Mouse (Mus musculus): Measurements from ENCODE around the gene Kcnn3.
A peak's percentile ranks its signal among the peaks of the same experiment; 100 is the strongest.

The Kcnn3 gene

DNA sequence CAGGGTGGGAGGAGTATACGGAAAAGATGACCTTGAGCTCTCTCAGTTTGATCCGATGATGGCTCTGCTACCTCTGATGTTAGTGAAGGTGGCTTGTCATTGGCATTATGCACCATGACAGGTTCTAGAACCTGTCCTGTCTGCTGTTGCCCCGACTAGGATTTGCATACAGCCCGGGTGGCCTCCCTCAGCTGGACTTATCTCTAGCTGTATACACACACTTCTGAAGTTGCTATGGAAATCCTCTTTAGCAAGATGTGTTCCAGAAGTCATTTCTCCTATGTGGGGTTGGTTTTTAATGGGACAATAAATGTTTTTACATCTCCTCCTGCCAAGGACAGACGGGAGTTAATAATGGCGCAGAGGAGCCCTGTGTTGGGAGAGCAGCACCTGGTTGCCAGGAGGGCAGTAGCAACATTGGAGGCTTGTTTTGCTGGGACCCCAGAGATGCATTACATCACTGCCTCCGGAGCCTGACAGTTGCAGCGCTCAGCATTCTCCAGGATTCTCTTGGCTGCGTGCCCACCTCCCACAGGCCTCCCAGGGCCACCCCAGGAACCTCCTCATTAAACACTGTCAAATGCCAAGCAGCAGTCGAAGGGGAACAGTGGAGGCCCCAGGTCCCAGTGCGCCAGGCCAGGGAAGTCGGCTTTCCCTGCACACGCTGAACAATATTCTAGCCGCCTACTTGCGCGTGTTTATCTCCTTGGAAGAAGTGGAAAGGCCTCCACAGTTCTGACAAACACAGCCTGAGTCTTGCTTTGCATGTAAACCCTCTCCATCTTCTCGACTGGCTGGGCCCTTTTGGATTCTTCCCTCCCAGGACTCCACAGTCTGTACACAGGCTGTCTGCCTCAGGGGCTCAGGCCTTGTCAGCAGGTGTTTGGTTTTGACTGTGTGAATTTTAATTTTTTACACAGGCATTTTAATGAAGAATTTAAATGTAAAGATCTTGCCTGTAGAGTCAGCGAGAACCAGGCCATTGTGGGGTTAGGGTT, 93.9 kb downstream of the Kcnn3 start:
- peak; percentile 45 for DNase-seq (ENCODE audit: low spot score)

DNA sequence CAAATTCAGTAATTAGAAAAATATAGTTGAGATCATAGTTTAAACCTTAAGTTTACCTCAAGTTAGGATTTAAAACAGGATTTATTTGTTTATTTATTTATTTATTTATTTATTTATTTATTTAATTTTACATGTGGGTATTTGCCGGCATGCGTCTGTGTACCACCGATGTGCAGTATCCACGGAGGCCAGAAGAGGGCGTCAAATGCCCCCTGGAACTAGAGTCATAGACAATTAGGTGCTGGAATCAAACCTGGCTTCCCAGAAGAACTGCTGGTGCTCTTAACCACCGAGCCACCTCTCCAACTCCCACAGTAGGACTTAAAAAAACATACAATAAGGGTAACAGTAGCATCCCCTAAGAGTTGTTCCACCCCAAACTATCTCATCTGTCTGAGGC, 96.9 kb downstream of the Kcnn3 start:
- no peak for DNase-seq (ENCODE audit: low spot score)

DNA sequence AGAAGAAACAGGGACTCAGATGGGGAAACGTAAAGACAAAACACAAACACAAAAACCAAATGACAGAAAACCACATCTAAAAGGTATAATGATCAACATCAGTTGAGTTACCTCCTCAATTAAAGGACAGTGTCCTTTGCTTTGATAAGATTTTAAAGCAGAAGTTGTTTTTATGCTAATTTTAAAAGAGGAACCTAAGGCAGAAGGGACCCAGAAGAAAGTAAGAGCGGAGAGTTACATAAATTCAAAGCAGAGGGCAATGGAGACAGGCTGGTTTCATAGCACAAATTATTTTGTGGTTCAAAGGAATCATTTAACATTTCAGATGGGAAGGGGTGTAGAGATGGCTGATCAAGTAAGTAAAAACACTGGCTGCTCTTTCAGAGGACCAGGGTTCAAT, 97.4 kb downstream of the Kcnn3 start:
- no peak for DNase-seq (ENCODE audit: low spot score)

DNA sequence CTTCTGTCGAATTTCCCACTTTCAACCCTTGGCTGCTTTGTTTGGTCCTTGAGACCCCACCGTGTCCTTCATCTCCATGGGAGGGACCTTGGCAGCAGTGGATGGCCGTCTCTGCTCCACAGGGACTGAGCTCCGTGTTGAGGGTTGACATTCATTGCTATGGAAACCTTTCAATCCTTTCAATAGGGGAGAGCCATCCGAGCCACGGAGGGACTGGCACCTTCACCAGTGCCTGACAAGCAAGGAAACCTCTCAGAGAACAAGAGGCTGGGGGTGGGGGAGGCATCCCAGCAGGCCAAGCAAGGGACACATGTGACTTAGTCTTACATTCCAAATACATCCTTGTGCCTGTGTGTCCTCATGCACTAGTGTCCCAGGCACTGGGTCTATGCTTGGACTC, 102.9 kb downstream of the Kcnn3 start:
- DNase-seq (ENCODE audit: low spot score): no peak

DNA sequence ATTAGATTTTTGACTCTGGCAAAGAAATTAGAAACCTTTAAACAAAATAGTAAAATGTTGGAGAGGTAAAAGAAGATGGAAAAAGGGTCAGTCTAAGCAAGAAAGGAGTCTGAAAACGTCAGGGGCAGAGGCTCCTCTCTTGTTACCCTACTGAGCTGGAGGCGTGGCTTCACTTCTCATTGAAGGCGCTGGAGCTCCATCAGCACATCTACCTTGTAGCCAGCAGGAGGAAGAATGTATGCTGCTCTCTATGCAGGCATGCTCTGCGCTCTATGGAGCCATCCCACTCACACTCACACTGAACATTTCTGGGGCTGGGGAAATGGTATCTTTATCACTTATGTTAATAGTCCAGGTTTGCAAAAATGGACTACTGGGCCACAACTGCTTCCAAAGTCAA, 103.6 kb downstream of the Kcnn3 start:
- DNase-seq (ENCODE audit: low spot score): no peak

DNA sequence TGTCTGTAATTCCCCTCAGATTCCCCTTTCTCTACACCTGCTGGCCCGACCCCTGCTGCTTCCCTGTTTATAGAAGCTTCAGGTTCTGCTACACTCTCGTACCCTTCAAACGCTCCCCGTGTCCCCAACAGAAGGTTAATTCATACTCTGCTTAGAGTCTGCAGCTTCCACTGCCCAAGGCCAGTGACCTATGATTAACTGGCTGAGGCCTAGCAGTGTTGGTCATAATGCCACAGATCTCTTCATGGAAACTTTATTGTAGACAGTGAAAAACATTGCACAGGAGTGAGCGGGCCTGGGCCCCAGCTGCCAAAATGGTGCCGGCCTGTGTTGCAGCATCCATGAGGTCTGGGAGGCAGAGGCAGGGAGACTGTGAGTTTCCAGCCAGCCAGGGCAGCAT, 104.0 kb downstream of the Kcnn3 start:
- no peak for DNase-seq (ENCODE audit: low spot score)

DNA sequence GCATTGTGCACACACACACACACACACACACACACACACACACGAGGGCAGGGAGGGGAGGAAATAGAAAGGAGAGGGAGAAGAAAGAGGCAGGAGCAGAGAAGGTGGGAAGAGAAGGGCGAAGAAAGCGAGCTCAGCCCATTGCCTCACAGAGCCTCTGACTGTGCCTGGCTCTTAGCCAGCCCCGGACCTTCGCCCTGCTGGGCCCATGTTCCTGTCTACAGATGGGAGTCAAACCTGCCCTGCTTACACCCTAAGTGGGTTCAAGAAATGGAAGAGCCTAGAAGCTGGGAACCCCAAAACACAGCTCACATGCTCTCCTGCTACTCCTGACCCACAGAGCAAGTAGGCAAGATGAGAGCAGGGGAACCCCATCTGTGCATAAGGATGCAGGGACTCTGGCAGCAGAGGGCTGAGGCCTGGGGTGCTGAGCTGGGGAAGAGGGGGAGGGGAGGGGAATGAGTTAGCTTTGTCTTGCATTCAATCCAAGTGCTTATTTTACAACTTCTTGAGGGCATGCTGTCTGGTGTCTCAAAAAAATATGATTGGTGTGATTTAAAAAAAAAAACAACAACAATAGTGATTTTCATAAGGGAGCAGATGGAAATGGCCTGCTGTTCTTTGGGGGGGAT, 105.0 kb downstream of the Kcnn3 start:
- no peak for DNase-seq (ENCODE audit: low spot score)

DNA sequence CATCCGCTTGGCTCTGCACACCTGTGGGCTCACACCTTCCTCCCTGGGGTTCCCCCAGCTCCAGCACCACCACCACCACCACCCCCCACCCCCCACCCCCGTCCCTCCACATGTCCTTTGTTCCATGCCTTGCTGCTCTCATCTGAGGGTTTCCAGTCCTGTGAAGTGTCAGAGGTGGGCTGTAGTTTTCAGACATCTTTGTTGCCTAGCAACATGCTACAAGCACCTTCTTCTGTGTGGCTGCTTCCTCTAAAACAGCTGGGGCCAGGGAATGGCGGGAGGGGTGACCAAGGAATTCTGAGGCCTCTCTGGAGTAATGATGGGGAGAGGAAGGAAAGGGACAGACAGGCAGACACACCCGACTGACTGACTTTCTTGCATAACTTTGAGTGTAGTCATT, 106.6 kb downstream of the Kcnn3 start:
- no peak for DNase-seq (ENCODE audit: low spot score)

DNA sequence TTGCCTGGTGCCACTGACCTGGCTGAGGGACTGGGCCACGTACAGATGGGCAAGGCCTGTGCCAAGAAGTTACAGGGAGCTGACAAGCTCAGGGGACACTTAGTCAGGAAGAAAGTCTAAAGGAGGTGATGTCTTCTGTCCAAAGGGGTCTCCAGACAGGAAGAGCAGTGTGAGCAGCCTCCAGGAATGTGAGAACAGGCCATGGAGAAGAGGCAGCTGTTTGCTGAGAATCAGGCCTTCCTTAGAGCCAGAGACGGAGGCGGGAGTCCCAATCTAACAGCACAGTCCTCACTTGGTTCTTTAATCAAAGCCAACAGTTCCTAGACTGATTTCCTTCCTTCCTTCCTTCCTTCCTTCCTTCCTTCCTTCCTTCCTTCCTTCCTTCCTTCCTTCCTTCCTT, 109.8 kb downstream of the Kcnn3 start:
- no peak for DNase-seq (ENCODE audit: low spot score)

DNA sequence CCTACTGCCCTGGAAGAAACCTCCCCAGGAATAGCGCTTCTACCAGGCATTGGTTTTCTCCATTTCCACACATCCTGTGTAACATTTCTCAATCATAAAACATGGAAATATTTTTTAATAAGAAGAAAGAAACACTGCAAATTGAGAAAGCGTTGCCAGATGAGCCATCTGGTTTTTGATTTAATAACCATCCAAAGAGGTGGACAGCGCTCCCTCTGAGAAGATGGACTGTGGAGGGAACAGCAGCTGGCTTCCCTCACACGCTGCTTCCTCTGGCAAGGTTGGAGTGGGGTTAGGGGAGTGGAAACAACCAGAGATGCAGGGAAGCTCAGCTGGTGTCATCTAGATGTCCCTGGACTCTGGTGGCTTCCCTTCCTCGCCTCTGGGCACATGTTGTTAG, 111.8 kb downstream of the Kcnn3 start:
- DNase-seq (ENCODE audit: low spot score): no peak

DNA sequence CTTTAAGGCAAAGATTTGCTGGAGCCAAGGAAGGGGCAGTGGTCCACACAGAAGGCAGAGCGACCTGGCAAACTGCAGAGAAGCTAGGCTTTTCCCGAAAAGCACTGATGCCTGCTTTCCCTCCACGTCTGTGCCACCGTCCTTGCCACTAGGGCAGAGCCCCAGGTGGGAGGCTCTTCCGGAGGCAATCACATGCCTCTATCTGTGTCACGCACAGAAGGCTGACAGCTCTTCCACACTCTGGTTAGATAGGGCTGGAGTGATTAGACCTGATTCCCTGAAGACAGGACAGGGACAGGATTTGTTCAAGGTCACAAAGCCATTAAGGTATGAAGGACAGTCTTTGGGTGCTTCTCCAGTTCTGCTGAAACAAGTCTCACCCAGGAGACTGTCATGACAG, 113.6 kb downstream of the Kcnn3 start:
- no peak for DNase-seq (ENCODE audit: low spot score)

DNA sequence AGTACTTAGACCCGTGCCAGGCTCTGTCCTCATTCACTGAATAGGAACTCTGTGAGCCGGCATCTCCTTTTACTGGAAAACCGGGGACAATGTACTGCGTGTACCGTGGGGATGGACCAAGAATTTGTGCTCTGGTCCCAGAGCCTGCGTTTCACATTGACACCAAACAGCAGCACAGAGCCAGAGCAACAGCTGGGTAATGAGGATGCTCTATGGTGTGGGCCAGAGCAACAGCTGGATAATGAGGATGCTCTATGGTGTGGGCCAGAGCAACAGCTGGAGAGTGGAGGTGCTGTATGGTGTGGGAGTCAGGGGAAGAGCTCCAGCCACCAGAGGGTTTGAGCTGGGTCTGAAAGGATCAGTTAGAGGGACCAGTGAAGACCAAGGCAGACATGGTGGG, 114.0 kb downstream of the Kcnn3 start:
- no peak for DNase-seq (ENCODE audit: low spot score)

DNA sequence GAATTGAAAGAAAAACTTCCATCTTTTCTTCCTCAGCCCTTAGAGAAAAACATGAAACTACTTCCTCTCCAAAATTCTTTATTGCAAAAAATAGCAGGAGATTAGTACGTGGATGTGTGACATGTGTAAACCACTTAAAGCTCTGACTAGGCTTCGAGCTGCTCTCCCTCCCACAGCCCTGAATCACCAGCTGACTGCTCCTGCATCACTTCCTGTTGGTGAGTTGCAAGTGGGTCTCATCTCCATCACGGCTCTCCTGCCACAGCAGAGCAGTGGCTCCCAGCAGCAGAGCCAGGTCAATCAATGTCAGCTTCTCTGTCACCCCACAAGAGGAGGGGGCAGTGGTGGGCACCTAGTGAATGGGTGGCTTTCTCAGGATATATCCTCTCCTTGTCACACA, 120.8 kb downstream of the Kcnn3 start:
- no peak for DNase-seq (ENCODE audit: low spot score)

DNA sequence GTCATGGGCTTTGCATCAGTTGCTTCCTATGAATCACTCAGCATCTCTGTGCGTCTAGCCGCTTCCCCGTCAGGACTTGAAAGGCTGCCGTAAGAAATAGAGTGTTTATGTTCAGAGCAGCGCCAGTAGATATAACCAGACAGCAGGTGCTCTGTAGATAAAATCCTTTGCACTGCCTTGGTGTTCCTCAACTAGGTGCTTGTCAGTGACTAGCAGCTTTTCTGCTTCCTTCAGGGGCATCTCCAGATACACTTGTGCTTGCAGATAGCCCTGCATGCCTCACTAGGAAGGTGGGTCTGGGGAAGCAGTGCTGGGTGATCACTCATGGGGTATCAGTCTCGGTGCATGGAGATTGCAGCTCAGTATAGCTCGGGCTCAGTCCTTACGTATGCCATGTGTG, 123.4 kb downstream of the Kcnn3 start:
- DNase-seq (ENCODE audit: low spot score): no peak

DNA sequence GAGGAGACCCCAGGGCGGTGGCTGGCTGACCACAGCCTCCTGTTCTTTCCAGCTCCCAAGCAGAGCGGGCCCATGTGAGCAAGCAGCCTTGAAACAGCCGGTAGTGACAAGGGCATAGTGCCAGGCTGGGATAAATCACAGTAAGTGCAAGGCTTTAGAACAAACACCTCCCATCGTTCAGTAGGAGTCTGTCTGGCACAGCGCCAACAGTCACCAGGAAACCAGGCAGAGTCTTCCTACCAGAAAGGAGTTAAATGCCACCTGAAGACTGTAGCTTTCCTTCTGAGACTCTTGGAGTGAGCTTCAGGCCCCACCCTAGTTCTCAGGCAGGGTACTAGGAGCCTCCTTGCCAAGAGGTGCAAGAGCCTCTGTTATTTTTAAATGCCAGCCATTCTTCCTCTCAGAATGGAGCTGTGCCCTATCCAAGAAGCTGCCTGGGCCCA, 126.9 kb downstream of the Kcnn3 start:
- DNase-seq (ENCODE audit: low spot score): peak; percentile 61

DNA sequence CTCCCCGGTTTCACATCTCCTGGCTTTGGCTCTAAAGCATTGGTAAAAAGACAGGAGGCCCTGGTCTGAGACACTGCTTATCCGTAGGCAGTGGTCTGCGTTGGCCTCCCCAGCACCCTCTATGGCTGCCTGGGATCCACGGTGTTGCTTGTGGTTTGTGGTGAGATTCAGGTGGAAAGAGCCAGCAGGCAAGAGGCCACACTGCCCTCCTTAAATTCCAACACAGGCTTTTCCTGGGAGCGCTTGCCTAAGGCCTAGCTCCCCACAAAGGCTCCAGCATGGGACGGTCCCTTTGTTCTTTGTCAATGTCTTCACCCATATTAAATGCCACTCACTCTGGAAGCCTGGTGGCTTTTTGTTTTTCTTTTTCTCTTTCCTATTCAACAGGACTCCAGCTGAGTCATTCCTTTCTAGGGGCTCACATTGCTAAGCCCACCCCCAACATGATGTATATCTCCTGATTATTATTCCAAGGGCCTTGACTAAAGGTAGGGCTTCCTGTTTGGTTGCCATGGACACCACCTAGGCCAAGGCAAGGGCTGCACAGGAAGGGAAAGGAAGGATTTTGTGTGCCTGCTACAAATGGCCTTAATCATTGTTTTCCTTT, 127.4 kb downstream of the Kcnn3 start:
- no peak for DNase-seq (ENCODE audit: low spot score)

DNA sequence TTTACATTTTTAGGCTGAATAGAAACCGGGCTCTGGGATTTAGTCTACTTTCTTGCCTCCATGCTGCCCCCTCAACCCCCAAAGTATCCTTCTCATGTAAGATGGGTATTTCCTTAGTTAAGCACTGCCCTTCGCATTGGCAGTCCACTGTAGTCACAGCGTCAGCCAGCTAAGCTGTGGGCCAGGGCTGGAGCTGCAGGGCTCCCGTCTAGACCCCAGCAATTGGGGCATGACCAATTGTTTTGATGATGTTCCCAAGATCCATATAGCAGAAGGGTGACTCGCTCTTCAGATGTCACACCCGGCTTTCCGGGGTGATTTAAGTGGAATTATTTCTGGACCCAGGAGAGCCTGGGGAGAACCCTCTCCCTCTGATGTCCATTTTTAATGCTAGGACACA, 129.9 kb downstream of the Kcnn3 start:
- DNase-seq (ENCODE audit: low spot score): no peak

DNA sequence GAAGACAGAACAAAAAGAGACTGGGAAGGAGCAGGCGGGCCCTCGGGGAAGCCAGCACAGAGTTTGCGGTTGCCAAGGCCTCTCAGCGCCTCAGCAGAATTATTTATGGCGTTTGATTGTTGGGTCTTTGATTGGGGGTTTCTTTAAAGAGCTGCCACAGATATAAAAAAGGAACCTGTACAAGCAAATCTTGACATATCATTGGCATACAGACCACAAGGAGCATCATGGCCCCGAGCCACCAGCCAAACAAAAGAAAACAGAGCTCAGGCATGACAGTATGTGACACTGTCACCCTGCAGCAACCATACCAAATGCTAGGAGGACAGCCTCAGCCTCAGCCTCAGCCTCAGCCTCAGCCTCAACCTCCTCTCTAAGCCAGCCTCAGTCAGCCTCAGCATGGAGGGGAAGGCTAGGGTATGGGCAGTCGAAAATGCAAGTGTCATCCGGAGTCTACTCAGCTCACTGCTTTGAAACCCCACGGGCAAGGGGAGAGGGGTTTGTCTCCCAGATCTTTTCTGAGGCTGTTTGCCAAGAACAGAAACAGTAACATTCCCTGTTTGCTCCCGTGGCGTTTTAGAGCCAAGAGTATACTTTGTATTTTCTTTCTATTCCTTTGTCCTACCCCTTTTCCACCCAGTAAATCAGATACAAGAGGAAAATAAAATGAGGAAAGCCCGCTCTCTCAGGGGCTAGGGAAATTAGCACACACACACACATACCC, 133.4 kb downstream of the Kcnn3 start:
- DNase-seq (ENCODE audit: low spot score): no peak

DNA sequence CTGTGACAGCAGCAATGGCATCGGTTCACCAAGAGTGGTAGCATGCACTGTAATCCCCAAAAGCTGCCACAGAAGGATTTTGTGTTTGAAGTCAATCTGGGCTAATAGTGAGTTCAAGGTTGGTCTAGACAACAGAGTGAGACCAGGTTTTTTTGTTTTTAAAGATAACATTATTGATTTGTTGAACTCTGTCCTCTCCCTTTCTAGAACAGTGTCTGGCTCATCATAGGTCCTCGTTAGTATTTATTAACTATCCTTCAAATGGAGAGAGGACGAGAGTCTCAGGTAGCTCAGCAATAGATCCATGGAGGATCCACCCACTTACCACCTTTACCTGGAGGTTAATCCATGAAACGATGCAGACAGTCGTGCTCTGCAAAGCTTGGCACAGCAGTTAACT, 137.1 kb downstream of the Kcnn3 start:
- DNase-seq (ENCODE audit: low spot score): no peak

DNA sequence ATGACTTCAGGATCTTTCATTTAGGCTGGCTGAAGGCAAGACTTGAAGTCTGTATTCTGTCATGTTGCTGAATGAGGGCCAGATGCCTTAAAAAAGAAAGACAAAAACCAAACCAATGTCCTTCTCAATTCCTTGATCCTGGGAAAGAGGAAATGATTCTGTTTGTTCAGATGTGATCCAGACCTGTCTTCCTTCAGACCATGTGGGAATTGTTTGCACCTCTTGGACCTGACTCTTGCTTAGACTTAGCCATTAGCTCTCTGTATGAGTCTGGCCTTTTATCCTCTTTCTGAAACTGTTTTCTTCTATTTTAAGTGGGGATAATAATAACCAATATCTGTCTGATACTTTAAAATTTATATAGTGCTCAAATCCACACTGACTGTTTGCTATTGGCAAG, 138.5 kb downstream of the Kcnn3 start:
- DNase-seq (ENCODE audit: low spot score): no peak

DNA sequence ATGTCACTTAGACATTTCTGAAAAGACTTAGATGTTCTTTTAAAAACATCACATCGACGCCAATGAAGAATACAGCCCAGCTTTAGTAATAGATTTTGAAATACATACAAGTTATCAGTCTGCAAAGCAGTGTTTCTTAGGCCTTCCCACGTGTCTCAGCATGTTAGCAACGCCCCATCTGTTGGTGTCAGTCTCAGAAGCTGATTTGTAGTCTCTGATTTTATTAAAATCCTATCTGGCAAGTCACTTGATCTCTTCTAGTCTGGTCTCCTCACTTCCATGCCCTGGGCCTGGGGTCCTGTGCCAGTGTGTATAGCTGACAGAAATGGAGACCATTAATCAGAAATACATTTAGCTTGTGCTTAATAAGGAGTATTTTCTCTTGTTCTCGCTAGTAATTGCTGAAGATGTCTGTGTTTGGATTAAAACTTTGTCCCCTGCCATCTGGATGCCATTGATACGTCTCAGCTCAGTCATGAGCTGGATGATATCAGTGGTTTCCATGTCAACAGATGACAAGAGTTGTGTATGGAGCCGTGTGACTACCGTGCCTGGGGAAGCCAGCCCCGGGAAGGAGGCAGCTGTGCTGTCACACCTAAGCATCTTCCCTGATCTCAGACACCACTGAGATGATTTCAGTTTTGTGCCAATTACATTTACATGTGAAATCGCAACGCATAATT, 140.1 kb downstream of the Kcnn3 start:
- peak; percentile 44 for DNase-seq (ENCODE audit: low spot score)

DNA sequence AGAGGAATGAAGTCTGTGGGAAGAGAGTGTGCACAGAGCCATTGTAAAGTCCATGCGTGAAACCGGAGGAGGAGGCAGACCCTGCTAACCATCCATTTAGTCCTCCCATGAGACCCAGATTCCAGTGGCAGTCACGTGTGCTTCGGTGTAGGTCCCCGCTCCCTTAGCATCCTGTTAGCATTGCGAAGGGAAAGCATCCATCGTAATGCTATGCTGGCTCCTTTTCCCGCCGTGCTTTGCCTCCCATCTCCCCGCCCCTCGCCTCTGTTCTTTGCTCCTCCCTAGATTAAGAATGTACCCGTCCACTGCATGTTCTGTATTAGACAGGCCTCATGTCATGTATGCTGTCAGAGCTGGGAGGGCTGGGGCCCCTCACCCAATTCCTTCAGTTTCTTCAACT, 144.8 kb downstream of the Kcnn3 start:
- DNase-seq (ENCODE audit: low spot score): no peak
